Mouse (Mus musculus) cerebellum, adult (tissue): ENCODE data around the gene Gm20388.

Experiments
- ATAC-seq: cut with Nextera tagmentation; 2 replicates; pipeline ENCODE4 v1.9.2; 2017; ENCODE audit warnings: mild to moderate bottlenecking, moderate library complexity, mixed read lengths; ENCODE audit not compliant: insufficient number of reproducible peaks, low FRiP score, low TSS enrichment

Gene Gm20388

GRCm38 (mm10) chr8:122359111-122359775, 2448.6 kb downstream of the Gm20388 start:
- no peak for ATAC-seq

GRCm38 (mm10) chr8:122360696-122361416, 2450.2 kb downstream of the Gm20388 start, which contains the start of gene Trhr2:
TSS of gene Trhr2 (minus strand) at chr8:122360746.
- no peak for ATAC-seq

DNA sequence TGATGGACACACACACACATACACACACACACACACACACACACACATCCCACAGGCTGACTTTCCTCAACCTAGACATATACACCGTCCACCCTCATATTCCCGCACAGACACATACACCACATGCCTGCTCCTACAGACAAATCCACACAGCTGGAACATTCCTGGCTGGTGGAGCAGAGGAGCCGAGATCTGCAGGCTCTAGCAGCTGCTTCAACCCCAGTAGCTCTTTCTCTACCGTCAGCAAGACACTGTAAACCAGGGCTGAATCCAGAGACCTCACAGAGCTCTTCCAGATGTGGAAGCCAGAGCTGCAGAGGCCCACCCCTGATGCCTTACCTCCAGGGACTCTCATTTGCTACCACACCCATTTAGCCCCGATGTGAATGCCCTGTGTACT, 2451.6 kb downstream of the Gm20388 start:
- no peak for ATAC-seq

- ATAC-seq = no peak
Measured at GRCm38 (mm10) chr8:122362967-122363366, 2452.3 kb downstream of the Gm20388 start.

- ATAC-seq = no peak
Measured at GRCm38 (mm10) chr8:122368494-122368893, 2457.9 kb downstream of the Gm20388 start.

DNA sequence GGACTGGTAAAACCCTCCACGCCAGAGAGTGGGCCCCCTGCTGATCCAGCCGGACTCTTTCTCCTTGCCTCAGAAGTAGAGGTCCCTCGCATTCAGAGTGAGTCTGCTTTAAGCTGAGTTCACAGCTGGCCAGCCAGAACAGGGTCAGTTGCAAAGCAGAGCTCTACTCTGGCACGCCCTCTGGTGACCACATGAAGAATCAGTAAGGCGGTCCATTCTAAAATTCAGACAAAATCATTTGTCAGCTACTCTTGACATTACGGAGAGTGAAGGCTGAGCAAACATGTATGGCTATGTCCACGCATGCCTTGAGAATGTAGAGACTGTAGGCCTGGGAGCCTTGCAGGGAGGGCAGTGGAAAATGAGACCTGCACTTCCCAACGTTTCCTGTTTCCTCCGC, 2459.0 kb downstream of the Gm20388 start:
- peak; percentile 40; the same call in 1 of the 2 replicates for ATAC-seq

DNA sequence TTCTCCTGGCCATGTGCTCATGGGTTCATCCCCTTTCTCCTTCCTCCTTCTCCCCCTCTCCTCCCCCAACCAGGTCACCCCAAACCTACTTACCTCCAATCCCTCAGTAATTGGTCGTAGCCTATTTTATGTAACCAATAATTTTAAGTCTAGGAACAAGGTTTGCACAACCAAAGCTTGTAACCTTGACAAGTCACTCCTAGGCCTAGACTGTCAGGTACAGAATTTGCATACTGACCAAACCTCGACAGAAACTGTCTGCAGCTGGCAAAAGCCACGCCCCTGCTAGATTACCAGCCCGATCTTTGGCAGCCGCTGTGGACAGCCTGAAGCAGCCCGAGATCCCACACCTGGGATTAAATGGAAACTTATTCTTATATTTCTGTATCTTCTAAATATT, 2461.1 kb downstream of the Gm20388 start:
- no peak for ATAC-seq

DNA sequence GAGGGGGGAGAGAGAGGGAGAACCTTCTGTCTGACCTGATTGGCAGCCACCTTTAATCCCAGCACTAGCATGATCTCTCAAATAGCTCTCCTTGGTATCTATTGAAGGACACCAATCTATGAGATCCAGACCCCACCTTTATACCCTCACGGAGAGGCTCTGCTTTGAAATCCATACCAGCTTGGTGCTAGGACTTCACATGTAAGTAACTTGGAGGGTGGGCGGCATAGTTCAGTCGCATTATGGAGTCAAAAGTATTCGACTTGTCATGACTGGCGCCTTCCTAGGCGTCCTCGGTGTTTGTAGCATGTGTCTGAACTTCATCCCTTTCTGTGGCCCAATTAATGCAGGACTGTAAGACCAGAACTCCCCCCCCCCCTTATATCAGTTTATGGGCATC, 2464.7 kb downstream of the Gm20388 start:
- no peak for ATAC-seq

GRCm38 (mm10) chr8:122375751-122376364, 2465.2 kb downstream of the Gm20388 start:
- no peak for ATAC-seq

- ATAC-seq = peak; percentile 87
Measured at GRCm38 (mm10) chr8:122376365-122377231, 2466.0 kb downstream of the Gm20388 start, which contains the start of gene Zc3h18. TSS of gene Zc3h18 (plus strand) at chr8:122376609.

GRCm38 (mm10) chr8:122383039-122383438, 2472.4 kb downstream of the Gm20388 start:
- ATAC-seq = no peak

DNA sequence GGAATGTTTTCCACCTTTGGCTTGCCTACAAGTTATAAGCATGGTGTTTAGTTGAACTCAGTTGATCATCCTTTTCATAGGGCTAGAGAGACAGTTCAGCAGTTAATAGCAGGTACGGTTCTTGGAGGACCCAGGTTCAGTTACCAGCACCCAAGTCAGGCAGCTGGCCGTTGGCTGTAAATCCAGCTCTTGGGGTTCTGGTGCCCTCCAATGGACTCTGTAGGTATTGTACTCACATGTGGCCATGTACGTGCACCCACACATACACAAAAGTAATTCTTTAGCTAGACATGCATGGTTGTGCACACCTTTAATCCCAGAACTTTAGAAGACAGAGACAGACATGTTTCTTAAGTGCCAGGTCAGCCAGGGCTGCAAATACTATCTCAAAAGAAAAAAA, 2478.7 kb downstream of the Gm20388 start:
- ATAC-seq = no peak

- ATAC-seq = no peak
Measured at GRCm38 (mm10) chr8:122390758-122391157, 2480.1 kb downstream of the Gm20388 start.

DNA sequence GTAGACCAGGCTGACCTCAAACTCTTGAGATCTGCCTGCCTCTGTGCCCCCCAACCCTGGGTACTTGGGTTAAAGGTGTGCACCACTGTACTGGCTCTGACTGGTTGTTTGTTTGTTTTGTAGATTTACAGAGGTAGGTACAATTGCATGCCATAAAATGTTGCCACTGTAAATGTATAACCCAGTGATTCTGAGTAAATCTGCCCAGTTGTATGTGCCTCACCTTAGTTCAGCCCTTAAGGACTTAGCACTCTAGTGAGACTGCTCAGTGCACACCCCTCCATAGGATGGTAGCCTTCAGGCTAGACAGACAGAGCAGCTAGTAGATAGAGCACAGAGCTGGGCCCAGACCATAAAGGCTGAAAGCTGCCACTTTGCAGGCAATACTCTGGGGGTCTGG, 2483.1 kb downstream of the Gm20388 start:
- no peak for ATAC-seq

DNA sequence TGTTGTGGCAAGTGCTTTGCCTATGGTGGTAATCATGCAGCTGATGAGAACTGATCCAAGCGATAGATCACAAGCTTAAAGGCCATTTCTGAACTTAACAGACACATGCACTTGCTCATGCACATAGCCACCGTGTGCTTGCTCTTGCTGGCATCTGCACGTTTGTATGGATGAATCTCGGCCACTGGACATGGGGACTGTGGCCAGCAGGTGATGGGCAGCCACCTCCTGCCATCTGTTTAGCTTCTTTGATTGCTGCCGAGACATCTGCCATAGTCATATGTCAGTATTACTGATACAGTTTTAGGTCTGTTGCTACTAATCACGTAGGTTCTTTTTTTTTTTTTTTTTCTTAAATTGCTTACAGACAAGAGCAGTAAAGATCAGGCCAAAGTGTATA, 2484.7 kb downstream of the Gm20388 start:
- peak; percentile 66; the same call in 1 of the 2 replicates for ATAC-seq

GRCm38 (mm10) chr8:122398186-122398585, 2487.5 kb downstream of the Gm20388 start:
- ATAC-seq = no peak

GRCm38 (mm10) chr8:122405146-122405805, 2494.6 kb downstream of the Gm20388 start:
- ATAC-seq = no peak

- no peak for ATAC-seq
Measured at GRCm38 (mm10) chr8:122407678-122408077, 2497.0 kb downstream of the Gm20388 start.

GRCm38 (mm10) chr8:122414311-122414710, 2503.7 kb downstream of the Gm20388 start:
- ATAC-seq = no peak

- no peak for ATAC-seq
Measured at GRCm38 (mm10) chr8:122415554-122415953, 2504.9 kb downstream of the Gm20388 start.
